Mouse (Mus musculus) cerebellum, adult 9-11 months (tissue): ENCODE measurements around the gene Ccr1l1.

ENCODE experiments used
- DNase-seq: peaks from one replicate; pipeline ENCODE4 v3.0.0; 2022

Ccr1l1 gene

DNA sequence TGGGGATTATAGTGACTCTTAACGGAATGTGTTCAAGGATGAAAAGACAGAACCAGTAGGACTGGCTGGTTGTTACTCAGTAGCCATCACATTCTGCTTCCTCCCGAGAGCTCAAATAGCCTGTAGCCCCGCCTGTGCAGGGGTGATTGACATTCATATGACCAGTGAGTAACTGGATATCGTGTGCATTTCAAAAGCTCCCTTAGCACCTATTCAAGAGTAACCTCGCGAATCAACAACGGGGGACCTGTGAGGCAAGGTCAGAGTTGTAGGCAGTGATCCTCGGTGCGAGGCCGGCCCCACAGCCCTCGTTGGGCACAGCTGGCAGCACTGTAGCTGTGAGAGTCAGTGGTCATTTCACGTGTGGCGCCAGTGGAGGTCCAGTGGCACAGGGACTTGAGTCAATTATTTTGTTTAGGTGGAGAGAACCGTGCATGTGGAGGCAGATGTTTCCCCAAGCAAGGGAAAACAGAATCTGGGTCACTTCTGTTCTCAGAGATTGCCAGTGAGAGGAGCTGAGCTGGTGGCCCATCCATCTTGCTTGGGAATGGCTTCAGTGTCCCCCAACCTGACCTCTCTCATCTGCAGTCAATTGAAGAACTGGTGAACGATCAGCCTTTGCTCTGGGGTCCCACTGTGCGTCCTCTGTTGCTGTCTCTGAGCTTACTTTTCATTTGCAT lies 50.8 kb downstream of the Ccr1l1 start:
- no peak for DNase-seq
